In genomic region chr12:10223832-10224231, GRCm38 (mm10) we compare ENCODE assay signal across 10 mouse cellular contexts.
DNase-seq lines count a peak whose midpoint lies in the region; ATAC-seq and TF ChIP-seq lines count a peak whose summit lies in the region.
"Had no signal": no experiment of that assay in that cellular context is flagged by ENCODE, and none has a peak within 500 bp of the region (broad histone marks: within the 10 kb centered on the region; RNA-seq: fewer than 3 reads in every experiment).

No protein-coding gene starts in this region.

- H3K9me3 ChIP-seq in midbrain, embryonic 11.5 days (ENCODE audit: control insufficient read depth, low read length) = no peaks in the 10 kb centered on the region
- no peaks in the 10 kb centered on the region for H3K9me3 ChIP-seq in midbrain, embryonic 10.5 days (replicated peaks)
- H3K9me3 ChIP-seq: embryonic facial prominence, embryonic 15.5 days; liver, embryonic 13.5 days had no signal

- ATAC-seq in midbrain, embryonic 11.5 days (ENCODE audit: low FRiP score) = peak; percentile 70; the same call in 1 of the 2 replicates

- H3K4me1 ChIP-seq in midbrain, embryonic 11.5 days (ENCODE audit: control insufficient read depth, insufficient read depth, low read length) = no peaks in the 10 kb centered on the region
- H3K4me1 ChIP-seq in midbrain, embryonic 10.5 days = no peaks in the 10 kb centered on the region
- H3K4me1 ChIP-seq: embryonic facial prominence, embryonic 15.5 days; liver, embryonic 13.5 days had no signal

- TF ChIP-seq CTCF in left cerebral cortex, adult 2 months (IDR thresholded peaks at IDR 0.05) = peak; percentile 75

- H3K9ac ChIP-seq in midbrain, embryonic 11.5 days (ENCODE audit: low read length) = no peak overlapping the region
- H3K9ac ChIP-seq: embryonic facial prominence, embryonic 15.5 days; liver, embryonic 13.5 days had no signal

- H3K4me3 ChIP-seq in midbrain, embryonic 11.5 days (ENCODE audit: low read depth, low read length) = no peak overlapping the region
- no peak overlapping the region for H3K4me3 ChIP-seq in midbrain, embryonic 10.5 days
- H3K4me3 ChIP-seq in left cerebral cortex, adult 2 months = no peak overlapping the region
- H3K4me3 ChIP-seq: embryonic facial prominence, embryonic 15.5 days; liver, embryonic 13.5 days had no signal

- no peak overlapping the region for H3K27ac ChIP-seq in midbrain, embryonic 11.5 days (ENCODE audit: low read depth, low read length)
- H3K27ac ChIP-seq in midbrain, embryonic 10.5 days (replicated peaks) = no peak overlapping the region
- no peak overlapping the region for H3K27ac ChIP-seq in left cerebral cortex, adult 2 months
- H3K27ac ChIP-seq: embryonic facial prominence, embryonic 15.5 days; liver, embryonic 13.5 days had no signal

- H3K4me2 ChIP-seq in midbrain, embryonic 11.5 days = no peak overlapping the region
- H3K4me2 ChIP-seq: embryonic facial prominence, embryonic 15.5 days; liver, embryonic 13.5 days had no signal

- no peaks in the 10 kb centered on the region for H3K36me3 ChIP-seq in midbrain, embryonic 11.5 days (ENCODE audit: control insufficient read depth, insufficient read depth, low read length)
- H3K36me3 ChIP-seq in midbrain, embryonic 10.5 days = no peaks in the 10 kb centered on the region
- H3K36me3 ChIP-seq: embryonic facial prominence, embryonic 15.5 days; liver, embryonic 13.5 days had no signal

- WGBS in midbrain, embryonic 11.5 days = 37% methylated on average over 4 of the region's 4 CpGs
- 35% methylated on average over 4 of the region's 4 CpGs for WGBS in midbrain, embryonic 10.5 days

- intact Hi-C loops in left cerebral cortex, adult 2 months (cut with DNase I) = loop anchor here (1.0 to 10.0 kb wide), 3 partner anchors 654 to 1172 kb away; partner anchors contain the start of gene Osr1

- H3K27me3 ChIP-seq in midbrain, embryonic 11.5 days (ENCODE audit: control insufficient read depth, insufficient read depth, low read length) = no peaks in the 10 kb centered on the region
- no peaks in the 10 kb centered on the region for H3K27me3 ChIP-seq in midbrain, embryonic 10.5 days (ENCODE audit: low read depth, poor library complexity, severe bottlenecking)
- H3K27me3 ChIP-seq: embryonic facial prominence, embryonic 15.5 days; liver, embryonic 13.5 days had no signal

- DNase-seq in cerebellum, postnatal 14 days = peak; percentile 59 to 62
- no peak for DNase-seq in cerebellum, adult 11 months
- DNase-seq in midbrain, embryonic 11.5 days (ENCODE audit: low spot score, missing footprints) = peak; percentile 91
- no peak for DNase-seq in midbrain, embryonic 10.5 days (ENCODE audit: low spot score)
- peak; percentile 6 to 56 for DNase-seq in frontal cortex, postnatal 36 days (ENCODE audit: low spot score in 2 of 2)
- DNase-seq in left cerebral cortex, adult 2 months (ENCODE audit: extremely low spot score in 1 of 2, low spot score in 2 of 2) = peak; percentile 16 to 23
- DNase-seq in skeletal muscle tissue, adult 2 months (ENCODE audit: low read depth, low spot score) = peak; percentile 21
- DNase-seq in urinary bladder, adult 2 months (ENCODE audit: low spot score) = no peak
- DNase-seq: liver, embryonic 13.5 days had no signal

Comparison
In these comparisons a context has a peak if more than half of its experiments do, and no peak if none do; other contexts are left out.
1. DNase-seq: peak in cerebellum, postnatal 14 days (2 of 2), midbrain, embryonic 11.5 days (single experiment), frontal cortex, postnatal 36 days (2 of 2), left cerebral cortex, adult 2 months (2 of 2) and skeletal muscle tissue, adult 2 months (single experiment); none in cerebellum, adult 11 months (single experiment), midbrain, embryonic 10.5 days (single experiment) and urinary bladder, adult 2 months (single experiment).